Mouse (Mus musculus) adipose tissue, adult 10 weeks (tissue): ENCODE measurements around the gene Ap3m1. TPM values are rescaled to one million over a fixed set of nuclear protein-coding genes. Genes with fewer than 3 reads are reported as not detected.

Experiments used
- polyA plus RNA-seq: library from polyadenylated mRNA; stranded (reverse); fragments of 350-450 nt; fragmentation: Illumina TruSeq; extraction: RNeasy Lipid Tissue Mini Kit (QIAGEN cat#74804); gene quantifications from one replicate; pipeline ENCODE4 v1.2.3, GENCODE M21; 2014; ENCODE audit warnings: low read depth, low replicate concordance

Gene Ap3m1
- 67.1 TPM for polyA plus RNA-seq

DNA sequence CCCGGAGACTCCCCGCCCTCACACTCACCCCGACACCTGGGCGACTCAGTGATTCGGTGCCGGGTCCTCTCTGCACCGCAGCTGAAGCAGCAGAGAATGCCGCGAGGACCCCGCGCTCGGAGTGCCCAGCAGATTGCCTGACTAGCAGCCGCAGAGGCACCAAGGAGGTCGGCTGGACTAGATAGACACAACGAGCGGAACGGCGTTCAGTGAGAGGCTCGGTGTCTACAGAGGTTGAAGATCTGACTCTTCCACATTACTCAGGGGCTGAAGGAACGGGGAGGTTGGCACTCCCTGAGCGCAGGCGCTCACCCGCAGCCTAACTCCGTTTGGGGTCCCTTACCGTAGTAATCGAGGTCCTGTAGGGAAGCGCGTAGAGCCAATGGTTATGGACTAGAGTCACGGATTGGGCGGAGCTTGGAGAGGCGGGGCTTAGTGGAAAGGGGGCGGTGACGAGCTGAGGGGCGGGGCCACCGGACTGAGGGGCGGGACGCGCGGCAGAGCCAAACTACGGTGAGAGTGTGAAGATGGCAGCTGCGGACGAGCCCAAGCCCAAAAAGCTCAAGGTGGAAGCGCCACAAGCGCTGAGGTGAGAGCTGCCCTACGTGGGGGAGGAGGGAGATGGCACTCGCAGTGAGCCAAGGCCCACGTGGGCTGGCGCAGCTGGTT is at the start of gene Ap3m1, which contains the start of gene Adk:
Gene Ap3m1, minus strand, starts transcription at position 397 of the 669 bp plus-strand sequence.
Gene Adk, plus strand, starts transcription at position 463 of the 669 bp plus-strand sequence.

Other genes with a start within 250 kb of the Ap3m1 start
- gene Plau, start 215.8 kb downstream of the Ap3m1 start, polyA plus RNA-seq: 42.3 TPM
- 71.2 TPM for gene Vcl, start 123.1 kb downstream of the Ap3m1 start, polyA plus RNA-seq
- 78.1 TPM for gene Adk, start 66 bp upstream of the Ap3m1 start, polyA plus RNA-seq